Mouse (Mus musculus) limb, embryonic 14.5 days (tissue): Measurements from ENCODE around the gene Ttc3. TPM values are rescaled to one million over a fixed set of nuclear protein-coding genes. Genes with fewer than 3 reads are reported as not detected.

Experiments
- ATAC-seq: fragments of 200-750 bp; cut with Nextera tagmentation; 2 replicates; pipeline ENCODE4 v1.8.0; 2017; ENCODE audit warnings: low read depth, moderate number of reproducible peaks, moderate TSS enrichment; ENCODE audit not compliant: low FRiP score
- DNase-seq: peaks from one replicate; pipeline ENCODE4 v3.0.0-alpha.2; 2015; ENCODE audit warnings: low spot score
- H3K27ac ChIP-seq: fragments of 300-500 bp; sonication (generic); replicated peaks from 2 replicates; pipeline ENCODE4 v1.5.1; 2014; ENCODE audit warnings: low read depth, mild to moderate bottlenecking, low read length, moderate library complexity, mixed read lengths
- H3K27me3 ChIP-seq: fragments of 300-500 bp; sonication (generic); 2 replicates; pipeline ENCODE4 v1.6.1; 2014; ENCODE audit warnings: low read length, mixed read lengths; ENCODE audit not compliant: control insufficient read depth, insufficient read depth
- H3K36me3 ChIP-seq: fragments of 300-500 bp; sonication (generic); 2 replicates; pipeline ENCODE4 v1.6.1; 2014; ENCODE audit warnings: mild to moderate bottlenecking, low read length, moderate library complexity, mixed read lengths; ENCODE audit not compliant: control insufficient read depth, insufficient read depth
- H3K4me1 ChIP-seq: fragments of 300-500 bp; sonication (generic); 2 replicates; pipeline ENCODE4 v1.6.1; 2014; ENCODE audit warnings: antibody characterized with exemption, low read length, mixed read lengths; ENCODE audit not compliant: control insufficient read depth, insufficient read depth
- H3K4me2 ChIP-seq: fragments of 300-500 bp; sonication (generic); replicated peaks from 2 replicates; pipeline ENCODE4 v1.6.1; 2014; ENCODE audit warnings: low read depth, mild to moderate bottlenecking, low read length, moderate library complexity; ENCODE audit not compliant: severe bottlenecking
- H3K4me3 ChIP-seq: fragments of 300-500 bp; sonication (generic); replicated peaks from 2 replicates; pipeline ENCODE4 v1.5.1; 2014; ENCODE audit warnings: low read length
- H3K9ac ChIP-seq: fragments of 300-500 bp; sonication (generic); 2 replicates; pipeline ENCODE4 v1.6.1; 2014; ENCODE audit warnings: mild to moderate bottlenecking, low read depth, low read length, moderate library complexity; ENCODE audit not compliant: severe bottlenecking
- H3K9me3 ChIP-seq: fragments of 300-500 bp; sonication (generic); 2 replicates; pipeline ENCODE4 v1.6.1; 2016; ENCODE audit warnings: low read length; ENCODE audit not compliant: control insufficient read depth
- POLR2A ChIP-seq: fragments of 200-500 bp; IDR thresholded peaks from 2 replicates; pipeline ENCODE4 v1.8.0; 2012; ENCODE audit warnings: inconsistent platforms, mild to moderate bottlenecking, moderate library complexity, borderline replicate concordance; ENCODE audit not compliant: insufficient read depth, insufficient read length; ENCODE audit errors: extremely low read depth
- WGBS: fragments of 180-500 bp; shearing (Covaris S2); extraction: QIAGEN DNeasy Blood & Tissue Kit; methylation state at CpG from one replicate; pipeline ENCODE4 v1.1.7; 2014; 5-methylcytosine and 5-hydroxymethylcytosine counted together
- polyA plus RNA-seq, 2 experiments: library from polyadenylated mRNA; depleted of rRNA in 1 of 2; stranded (reverse) in 1 of 2; unstranded in 1 of 2; fragments of >200 nt; fragmentation: Nextera tagmentation in 1 of 2; extraction: Ambion mirVana in 1 of 2; gene quantifications; 2 replicates each; pipeline versions ENCODE4 v1.2.1 to v1.2.3; 2012 to 2014

The Ttc3 gene
- polyA plus RNA-seq, 2 experiments, result 123 to 294 TPM

- Histone ChIP-seq H3K9ac (no peak overlapping the region), H3K36me3 (peaks cover 59% of the 10 kb centered on the region), H3K9me3 (no peaks in the 10 kb centered on the region), H3K4me1 (no peaks in the 10 kb centered on the region), H3K27me3 (no peaks in the 10 kb centered on the region), H3K27ac (no peak overlapping the region), H3K4me3 (no peak overlapping the region), H3K4me2 (no peak overlapping the region)
- no peak for TF ChIP-seq POLR2A
- DNase-seq (no peak), ATAC-seq (no peak)
- WGBS, result 91% methylated on average over 8 of the region's 8 CpGs
Measured at GRCm38 (mm10) chr16:94508769-94509168, 138.4 kb downstream of the Ttc3 start.

GRCm38 (mm10) chr16:94509983-94510382 lies 139.6 kb downstream of the Ttc3 start:
- Histone ChIP-seq H3K4me2 (no peak overlapping the region), H3K27ac (0 out of 2 replicates have a peak overlapping the region, but pooled peaks have one; percentile 38), H3K36me3 (peaks cover 48% of the 10 kb centered on the region), H3K4me3 (no peak overlapping the region), H3K9me3 (no peaks in the 10 kb centered on the region), H3K27me3 (no peaks in the 10 kb centered on the region), H3K9ac (no peak overlapping the region), H3K4me1 (no peaks in the 10 kb centered on the region)
- DNase-seq, result no peak
- ATAC-seq, result no peak
- TF ChIP-seq POLR2A, result no peak
- 74% methylated on average over 2 of the region's 2 CpGs for WGBS

- no peak overlapping the region for H3K4me2 ChIP-seq
- no peaks in the 10 kb centered on the region for H3K9me3 ChIP-seq
- H3K27ac ChIP-seq, result no peak overlapping the region
- H3K4me1 ChIP-seq, result peaks cover 2% of the 10 kb centered on the region; the same call in 1 of the 2 replicates
- no peak overlapping the region for H3K4me3 ChIP-seq
- H3K36me3 ChIP-seq, result peaks cover 11% of the 10 kb centered on the region; the same call in 1 of the 2 replicates
- no peaks in the 10 kb centered on the region for H3K27me3 ChIP-seq
- TF ChIP-seq POLR2A, result no peak
- no peak overlapping the region for H3K9ac ChIP-seq
- WGBS, result 84% methylated on average over 2 of the region's 2 CpGs
- ATAC-seq (no peak), DNase-seq (no peak)
Measured at GRCm38 (mm10) chr16:94517606-94518005, 147.2 kb downstream of the Ttc3 start.

Other genes starting within 250 kb of the Ttc3 start
- 6.1 and 7.1 TPM in 2 replicates for gene Hlcs, start 57.0 kb upstream of the Ttc3 start, polyA plus RNA-seq (2012; rRNA removed)
- 6.3 and 6.4 TPM in 2 replicates for gene Hlcs, start 57.0 kb upstream of the Ttc3 start, polyA plus RNA-seq (2014; fragmentation: Nextera tagmentation; extraction: Ambion mirVana)
- gene Ripply3, start 42.2 kb upstream of the Ttc3 start, polyA plus RNA-seq (2012; rRNA removed), result 2.3 and 2.9 TPM in 2 replicates
- 5.2 TPM in 2 replicates for gene Ripply3, start 42.2 kb upstream of the Ttc3 start, polyA plus RNA-seq (2014; fragmentation: Nextera tagmentation; extraction: Ambion mirVana)
- gene Pigp, start 1.2 kb downstream of the Ttc3 start, polyA plus RNA-seq (2012; rRNA removed), result 75.3 and 83.2 TPM in 2 replicates
- 86.3 and 101 TPM in 2 replicates for gene Pigp, start 1.2 kb downstream of the Ttc3 start, polyA plus RNA-seq (2014; fragmentation: Nextera tagmentation; extraction: Ambion mirVana)
- gene Vps26c, start 156.2 kb downstream of the Ttc3 start, polyA plus RNA-seq (2012; rRNA removed), result 50.3 and 55.3 TPM in 2 replicates
- 55.0 and 55.7 TPM in 2 replicates for gene Vps26c, start 156.2 kb downstream of the Ttc3 start, polyA plus RNA-seq (2014; fragmentation: Nextera tagmentation; extraction: Ambion mirVana)
- 35.0 and 45.1 TPM in 2 replicates for gene Dyrk1a, start 199.4 kb downstream of the Ttc3 start, polyA plus RNA-seq (2012; rRNA removed)
- gene Dyrk1a, start 199.4 kb downstream of the Ttc3 start, polyA plus RNA-seq (2014; fragmentation: Nextera tagmentation; extraction: Ambion mirVana), result 12.3 and 15.1 TPM in 2 replicates